Mouse (Mus musculus): ENCODE results near the gene Nap1l5.

GRCm38 (mm10) chr6:58879987-58880386 is 26.9 kb downstream of the Nap1l5 start:
- TF ChIP-seq CTCF (IDR thresholded peaks at IDR 0.05; ENCODE audit: control insufficient read depth, insufficient read depth, insufficient replicate concordance, low read depth, low read length), result no peak
- TF ChIP-seq POLR2A (IDR thresholded peaks at IDR 0.05; ENCODE audit: control insufficient read depth, low read depth, low read length), result no peak

All from testis, adult 2 months (tissue).